Mouse (Mus musculus) G1E-ER4 (cell line): ENCODE measurements around the gene Cdh1. TPM values are rescaled to one million over a fixed set of nuclear protein-coding genes. Genes with fewer than 3 reads are reported as not detected.

ENCODE experiments used
- GATA1 ChIP-seq: IDR thresholded peaks from one replicate; pipeline ENCODE4 v1.8.0; 2012; ENCODE audit warnings: low read length, inconsistent platforms
- polyA plus RNA-seq: library from polyadenylated mRNA; stranded (reverse); fragments of >175 nt; gene quantifications from 2 replicates; pipeline ENCODE4 v1.2.3, GENCODE M21; 2012

The Cdh1 gene
- polyA plus RNA-seq, 1 experiment, result not detected

DNA sequence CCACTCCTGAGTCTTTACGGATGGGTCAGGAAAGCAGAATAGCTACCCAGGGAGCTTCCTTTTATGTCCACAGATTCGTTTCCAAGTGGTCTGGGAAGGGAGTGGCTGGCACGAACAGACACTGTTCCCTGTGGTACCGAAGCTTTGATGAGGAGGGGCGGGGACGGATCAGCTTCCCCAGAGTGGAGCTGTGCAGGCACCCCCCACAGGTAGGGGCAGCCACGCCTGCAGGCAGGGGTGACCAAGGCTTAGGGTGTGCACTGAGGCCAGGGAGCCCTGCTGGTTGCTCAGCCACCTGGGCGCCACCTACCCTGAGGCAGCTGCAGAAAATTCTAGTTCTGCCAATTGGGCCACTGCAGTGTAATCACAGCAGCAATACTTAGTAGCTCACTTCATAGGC lies 29.5 kb downstream of the Cdh1 start:
- TF ChIP-seq GATA1, result no peak

DNA sequence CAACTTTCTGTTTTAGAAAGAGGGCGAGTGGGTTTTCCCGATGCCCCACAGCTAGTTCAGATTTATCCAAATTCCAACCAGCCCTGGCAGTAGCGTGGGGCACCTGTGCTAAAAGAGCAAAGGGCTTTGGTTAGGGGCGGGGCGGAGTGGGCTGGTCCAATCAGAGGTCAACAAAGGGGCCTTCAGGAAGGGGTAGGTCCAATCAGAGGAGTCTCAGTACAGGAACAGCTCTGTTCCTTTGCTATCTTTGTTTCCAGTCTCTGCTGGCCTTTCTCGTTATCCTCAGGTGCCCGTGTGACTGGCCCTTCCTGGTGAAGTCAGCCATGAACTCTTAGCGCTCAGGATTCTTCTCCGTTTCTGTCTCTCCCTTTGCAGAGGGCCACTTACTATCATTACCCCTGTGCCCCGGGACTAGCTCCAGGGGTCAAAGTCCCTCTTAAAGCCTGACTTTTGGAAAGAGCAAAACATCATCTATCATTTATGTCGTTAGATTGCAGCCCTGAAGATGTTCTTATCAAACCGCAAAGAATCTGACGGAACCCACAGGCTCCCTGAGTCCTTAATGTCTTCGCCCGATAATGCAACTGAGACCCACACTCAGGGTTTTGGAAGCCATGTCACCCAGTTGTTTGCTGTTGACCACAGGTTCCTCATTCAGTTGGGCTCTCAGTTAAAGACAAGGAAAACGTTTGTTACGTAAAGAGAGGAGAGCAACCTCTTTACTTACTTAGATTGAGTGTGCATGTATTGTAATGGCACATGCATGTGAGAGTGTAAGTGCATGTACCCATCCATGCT lies 30.4 kb downstream of the Cdh1 start:
- TF ChIP-seq GATA1, result no peak

DNA sequence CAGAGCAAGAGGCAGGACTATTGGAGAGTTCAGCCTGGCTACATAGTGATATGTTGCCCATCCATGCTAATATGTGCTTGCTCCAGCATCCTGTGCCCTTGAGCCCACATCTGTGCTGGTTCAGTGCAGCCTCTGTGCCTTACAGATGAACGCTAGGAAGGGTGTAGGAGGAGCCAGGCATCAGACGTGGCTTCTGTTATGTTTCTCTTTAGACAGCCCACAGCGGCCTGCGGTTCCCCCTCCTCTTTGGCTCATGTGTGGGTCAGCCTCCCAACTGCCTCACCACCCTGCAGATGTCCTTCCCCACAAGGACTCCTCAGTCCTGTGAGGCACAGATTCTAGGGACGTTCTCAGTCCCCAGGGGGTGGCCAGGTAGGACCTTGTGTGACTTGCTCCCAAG lies 32.1 kb downstream of the Cdh1 start:
- no peak for TF ChIP-seq GATA1

DNA sequence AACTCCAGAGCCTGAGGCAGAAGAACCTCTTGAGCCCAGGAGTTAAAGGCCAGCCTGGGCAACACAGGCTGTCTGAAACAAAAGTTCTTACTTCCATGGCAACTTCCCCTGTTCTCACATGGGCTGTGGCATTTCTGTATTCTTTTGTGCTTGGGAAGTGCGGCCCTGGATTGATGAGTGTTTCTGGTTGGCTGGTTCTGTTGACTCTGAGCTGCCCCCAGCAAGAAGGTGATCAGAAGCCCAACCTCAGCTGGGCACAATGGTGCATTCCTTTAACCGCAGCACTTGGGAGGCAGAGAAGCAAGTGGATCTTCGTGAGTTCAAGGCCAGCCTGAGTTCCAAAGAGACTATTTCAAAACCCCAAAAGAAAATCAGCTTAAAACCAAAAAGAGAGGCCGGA lies 34.3 kb downstream of the Cdh1 start:
- TF ChIP-seq GATA1, result no peak

DNA sequence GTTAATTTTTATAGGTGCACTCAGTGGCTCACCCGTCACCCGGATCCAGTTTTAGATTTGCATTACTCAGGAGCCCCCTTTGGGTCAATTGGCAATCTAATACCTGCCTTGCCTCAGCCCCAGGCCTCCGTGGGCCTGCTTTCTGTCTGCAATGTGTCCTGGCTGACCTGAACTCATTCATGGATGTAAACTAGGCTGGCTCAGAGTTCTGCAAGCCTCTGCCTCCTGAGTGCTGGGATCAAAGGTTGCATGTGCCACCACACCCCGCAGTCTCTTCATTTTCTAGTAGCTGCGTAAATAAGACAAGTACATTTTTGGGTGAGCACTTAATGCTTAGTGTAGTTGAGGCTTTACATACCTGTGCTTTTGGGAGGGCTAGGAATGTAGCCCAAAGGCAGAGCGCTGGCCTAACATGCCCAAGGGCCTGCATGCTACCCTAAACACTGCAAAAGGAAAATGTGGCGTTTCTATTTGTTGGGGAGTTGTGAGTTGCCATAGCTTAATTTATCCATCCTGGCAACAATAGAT lies 35.7 kb downstream of the Cdh1 start:
- TF ChIP-seq GATA1, result no peak

DNA sequence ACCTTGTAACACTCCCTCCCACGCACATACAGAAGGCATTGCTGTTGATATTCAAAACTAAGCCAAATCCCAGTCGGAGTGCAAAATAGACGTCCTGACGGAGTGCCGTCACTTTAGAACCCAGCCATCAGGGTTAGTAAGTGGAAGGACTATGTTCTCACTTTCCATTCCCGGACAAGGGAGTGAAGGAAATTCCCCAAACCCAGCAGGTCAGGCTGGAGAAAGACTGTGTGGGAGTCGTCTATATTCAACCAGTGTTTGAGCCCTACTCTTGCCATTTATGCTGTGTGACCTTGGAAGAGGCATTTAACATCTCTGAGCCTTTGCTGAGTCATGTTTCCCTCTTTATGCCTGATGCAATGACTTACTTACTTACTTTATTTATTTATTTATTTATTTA lies 37.1 kb downstream of the Cdh1 start:
- no peak for TF ChIP-seq GATA1

DNA sequence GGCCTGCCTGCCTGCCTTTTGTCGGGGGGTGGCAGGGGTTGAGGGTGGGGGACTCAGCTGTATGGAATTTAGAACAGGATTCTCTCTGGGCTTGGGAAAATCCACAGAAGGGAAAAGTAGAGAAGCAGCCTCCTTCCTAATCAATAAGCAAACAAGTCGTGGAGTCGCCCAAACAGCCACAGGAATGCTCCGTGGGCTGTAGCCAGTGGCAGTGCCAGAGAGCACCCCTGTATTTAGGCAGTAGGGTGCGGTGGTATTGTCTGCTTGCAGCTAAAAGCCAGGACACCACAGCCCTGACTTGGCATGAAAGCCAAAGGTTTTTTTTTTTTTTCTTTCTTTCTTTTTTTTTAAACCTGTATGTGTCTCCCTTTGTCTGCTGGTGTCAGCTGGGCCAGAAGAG lies 37.8 kb downstream of the Cdh1 start:
- TF ChIP-seq GATA1, result no peak

DNA sequence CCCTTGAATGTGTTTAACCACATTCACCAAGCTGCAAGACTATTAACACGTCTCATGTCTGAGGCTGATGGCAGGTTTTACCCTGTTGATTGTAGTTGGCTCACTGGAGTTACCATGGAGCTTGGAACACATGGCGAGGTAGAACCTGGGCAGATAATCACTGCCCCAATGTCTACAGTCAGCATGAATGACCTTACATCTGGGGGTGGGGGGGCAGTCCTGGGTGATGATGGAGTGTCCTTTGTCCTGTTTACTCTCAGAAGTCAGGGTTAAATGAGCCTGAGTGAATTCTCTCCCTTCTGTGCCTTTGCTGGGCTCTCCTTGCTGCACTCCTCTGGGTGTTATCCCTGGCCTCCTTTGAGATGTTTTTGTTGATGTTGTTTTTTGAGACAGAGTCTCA lies 39.0 kb downstream of the Cdh1 start:
- no peak for TF ChIP-seq GATA1

DNA sequence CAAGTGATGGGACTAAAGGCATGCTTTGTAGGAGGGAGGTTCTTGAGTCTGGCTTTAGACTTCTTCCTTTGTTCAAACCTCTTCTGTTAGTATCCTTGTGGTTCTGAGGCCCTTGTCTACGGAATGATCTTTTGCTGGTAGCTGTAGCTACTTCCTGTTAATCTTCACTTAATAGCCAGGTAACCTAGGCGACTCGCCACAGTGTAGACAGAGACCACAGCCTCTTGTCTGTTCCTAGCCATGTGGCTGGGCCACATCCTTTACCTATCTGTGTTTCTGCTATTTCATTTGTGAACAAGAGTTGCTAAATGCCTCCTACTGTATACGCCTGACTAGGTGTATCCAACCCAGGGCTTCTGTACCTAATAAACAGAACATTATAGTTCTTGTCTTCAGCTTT lies 39.9 kb downstream of the Cdh1 start:
- TF ChIP-seq GATA1, result no peak

DNA sequence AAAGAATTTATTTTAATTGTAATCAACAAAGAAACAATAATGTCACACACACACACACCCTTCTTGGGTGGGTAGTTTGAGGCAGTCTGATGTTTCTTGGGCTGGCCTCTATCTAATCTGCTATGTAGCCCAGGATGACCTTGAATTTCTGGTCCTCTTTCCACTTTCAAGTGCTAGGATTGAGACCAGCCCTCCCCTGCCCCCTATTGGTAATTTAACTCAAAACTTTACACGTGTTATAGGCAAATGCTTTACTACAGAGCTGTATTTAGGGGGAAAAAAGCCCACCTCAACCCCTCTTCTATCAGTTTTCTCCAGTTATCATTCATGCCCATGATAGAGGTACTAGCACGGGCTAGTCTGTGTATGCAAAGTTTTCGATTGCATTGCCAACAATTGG lies 41.8 kb downstream of the Cdh1 start:
- no peak for TF ChIP-seq GATA1

DNA sequence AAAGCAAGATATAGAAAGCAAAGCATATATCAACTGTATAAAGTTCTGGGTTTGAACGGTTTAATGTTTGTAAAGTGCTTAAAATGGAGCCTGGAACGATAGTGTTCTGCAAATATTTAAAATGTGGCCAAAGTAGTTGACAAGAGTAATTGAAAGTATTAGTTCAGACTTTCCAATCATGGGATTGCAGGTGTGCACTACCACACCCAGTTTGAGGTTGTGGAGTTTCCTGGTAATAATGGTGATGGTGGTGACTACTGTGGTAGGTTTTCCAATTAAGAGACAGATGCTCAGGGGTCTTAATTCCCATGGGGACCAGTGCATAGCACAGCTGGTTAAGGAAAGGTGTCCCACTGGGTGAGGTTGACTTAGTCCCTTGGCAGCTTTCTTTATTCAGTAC lies 43.0 kb downstream of the Cdh1 start:
- no peak for TF ChIP-seq GATA1

DNA sequence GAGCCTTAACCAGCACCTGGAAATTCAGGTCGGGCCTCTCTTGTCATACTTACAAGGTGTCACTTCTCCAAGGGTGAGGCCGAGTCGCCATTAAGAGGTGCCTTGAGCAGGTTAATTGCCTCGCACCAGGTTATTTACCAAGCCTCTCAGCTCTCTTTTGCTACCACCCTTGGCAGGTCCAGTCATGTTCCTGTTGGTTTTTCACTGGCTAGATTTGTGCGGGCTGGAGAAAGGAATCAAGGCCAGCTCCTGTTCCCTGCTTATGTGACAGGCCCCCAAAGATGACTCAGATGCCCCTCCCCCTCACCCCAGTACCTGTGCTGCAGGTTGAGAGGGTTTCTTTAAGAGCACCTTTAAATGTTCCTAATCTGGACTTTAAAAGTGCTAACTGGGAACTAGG lies 43.6 kb downstream of the Cdh1 start:
- no peak for TF ChIP-seq GATA1

DNA sequence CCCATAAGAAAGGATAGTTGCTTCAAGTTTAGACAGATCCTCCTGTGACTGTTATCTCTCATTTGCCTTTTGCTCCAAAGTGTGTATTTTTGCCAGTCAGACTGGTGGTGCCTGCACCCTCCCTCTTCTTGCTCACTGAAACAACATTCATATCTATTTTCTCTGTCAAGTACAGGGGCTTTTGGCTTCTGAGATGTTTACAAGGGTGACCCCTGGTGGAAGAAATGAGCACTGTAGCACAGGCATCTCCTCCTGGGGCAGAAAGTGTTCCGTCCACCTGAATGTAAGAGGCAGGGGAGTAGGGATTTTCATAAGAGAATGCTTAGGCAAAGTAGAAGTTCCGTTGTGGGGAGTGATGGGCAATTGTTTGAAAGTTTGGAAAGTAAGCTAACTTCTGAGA lies 44.2 kb downstream of the Cdh1 start:
- no peak for TF ChIP-seq GATA1

DNA sequence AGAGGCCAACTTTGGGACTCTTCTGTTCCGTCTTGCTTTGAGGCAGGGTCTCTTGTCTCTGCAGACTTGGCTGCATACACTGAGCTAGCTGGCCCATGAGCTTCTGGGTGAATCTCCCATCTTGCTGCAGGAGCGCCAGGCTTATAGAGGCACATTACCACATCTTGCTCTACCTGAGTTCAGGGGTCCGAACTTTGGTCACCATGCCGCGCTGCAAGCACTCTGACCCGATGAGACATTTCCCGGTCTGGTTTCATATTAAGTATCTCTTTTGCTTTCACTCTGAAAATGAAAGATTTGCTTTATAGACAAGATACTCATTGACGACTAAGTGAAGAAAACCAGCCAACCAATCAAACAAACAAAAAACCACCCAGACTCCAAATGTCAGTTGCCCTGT lies 45.3 kb downstream of the Cdh1 start:
- no peak for TF ChIP-seq GATA1

DNA sequence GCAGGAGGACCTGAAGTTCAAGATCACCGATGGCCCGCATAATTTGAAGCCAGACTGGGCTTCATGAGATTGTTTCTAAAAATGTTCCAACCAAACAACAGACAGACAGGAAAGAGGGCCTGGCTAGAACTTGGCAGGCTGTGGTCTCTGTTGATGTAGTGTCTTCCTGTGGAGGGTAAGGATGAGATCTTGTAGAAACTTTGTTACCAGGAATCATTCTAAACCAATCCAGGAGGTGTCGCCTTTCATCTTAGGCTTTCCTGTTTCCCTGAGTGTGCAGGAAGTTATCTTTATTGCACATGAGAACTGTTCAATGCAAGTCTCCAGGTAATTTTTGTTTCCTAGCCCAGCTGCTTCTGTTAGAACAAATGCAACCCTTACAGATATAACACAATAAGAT lies 48.8 kb downstream of the Cdh1 start:
- TF ChIP-seq GATA1, result no peak

DNA sequence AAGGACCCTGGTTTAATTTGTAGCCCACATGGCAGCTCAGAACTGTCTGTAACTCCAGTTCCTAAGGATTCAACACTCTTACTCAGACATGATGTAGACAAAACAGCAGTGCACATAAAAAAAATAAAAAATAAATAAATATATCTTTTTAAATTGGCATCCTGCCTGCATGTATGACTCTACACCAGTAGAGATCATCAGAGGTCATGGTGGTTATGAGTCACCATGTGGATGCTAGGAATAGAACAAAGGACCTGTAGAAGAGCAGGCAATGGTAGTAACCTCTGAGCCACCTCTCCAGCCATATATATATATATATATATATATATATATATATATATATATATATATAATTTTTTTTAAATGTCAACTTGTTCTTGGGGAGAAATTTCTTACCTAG lies 52.9 kb downstream of the Cdh1 start:
- TF ChIP-seq GATA1, result no peak

DNA sequence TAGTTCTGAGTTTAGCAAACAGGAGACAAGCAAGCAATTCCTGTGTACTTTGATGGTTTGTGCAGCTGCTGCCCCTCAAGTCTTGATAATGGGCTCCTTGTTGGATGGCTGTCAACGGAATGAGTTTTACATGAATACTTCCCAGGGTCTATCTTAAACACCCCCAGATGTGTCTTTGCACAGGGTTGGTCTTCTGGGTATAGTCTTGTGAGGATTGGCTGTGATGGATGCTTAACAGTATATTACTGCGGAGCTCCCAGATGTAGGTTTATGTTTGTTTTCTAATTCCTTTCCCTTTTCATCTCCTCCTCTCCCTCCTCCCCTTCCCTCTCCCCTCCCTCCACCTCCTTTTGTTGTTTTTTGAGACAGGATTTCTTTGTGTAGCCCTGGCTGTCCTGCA lies 69.6 kb downstream of the Cdh1 start:
- TF ChIP-seq GATA1, result no peak

DNA sequence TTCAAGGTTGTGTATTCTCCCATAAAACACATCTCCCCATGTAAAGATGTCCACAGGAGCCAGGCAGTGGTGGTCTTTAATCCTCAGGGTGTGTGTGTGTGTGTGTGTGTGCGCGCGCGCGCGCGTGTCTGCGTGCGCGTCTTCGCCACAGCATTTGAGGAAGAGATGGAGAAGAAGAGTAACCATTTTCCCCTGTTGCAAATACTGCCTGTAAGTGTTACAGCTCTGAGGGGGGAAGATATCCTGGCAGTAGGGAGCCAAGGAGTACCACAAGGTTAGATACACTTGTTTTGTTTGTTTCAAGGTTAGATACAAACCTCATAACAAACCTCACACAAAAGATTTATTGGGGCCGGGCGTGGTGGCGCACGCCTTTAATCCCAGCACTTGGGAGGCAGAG lies 71.2 kb downstream of the Cdh1 start:
- TF ChIP-seq GATA1, result no peak

DNA sequence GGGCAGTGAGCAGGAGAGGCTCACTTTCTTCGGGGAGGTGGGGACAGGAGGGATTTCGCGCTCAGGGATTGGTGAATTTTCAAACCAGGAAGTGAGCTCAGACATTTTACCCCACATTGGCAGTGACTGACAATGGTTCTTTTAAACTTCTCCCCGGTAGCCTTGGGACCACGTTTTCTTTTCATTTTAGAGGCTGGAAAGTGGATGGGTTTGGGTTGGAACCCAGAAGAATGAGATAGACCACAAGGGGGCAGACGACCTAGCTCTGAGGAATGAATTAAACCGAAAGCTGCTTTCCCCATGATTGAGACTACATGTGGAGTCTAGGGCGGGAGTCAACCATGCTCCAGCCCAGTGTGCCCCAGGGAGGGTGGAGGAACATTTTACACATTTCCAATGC lies 71.7 kb downstream of the Cdh1 start:
- TF ChIP-seq GATA1, result no peak
